Mouse (Mus musculus): ENCODE data around the gene Pigf.

- TF ChIP-seq CTCF (IDR thresholded peaks at IDR 0.05; ENCODE audit: insufficient read depth, low read depth, low read length) (no peak), POLR2A (IDR thresholded peaks at IDR 0.05; ENCODE audit: insufficient read depth, low read depth, low read length) (no peak)
Observed at GRCm38 (mm10) chr17:87049696-87050095, 24.5 kb upstream of the Pigf start.
